ENCODE assay signal across 9 mouse cellular contexts in genomic region chr9:21426525-21426924, GRCm38 (mm10). TPM values are rescaled to one million over a fixed set of nuclear protein-coding genes. Genes with fewer than 3 reads are reported as not detected.
A peak's percentile ranks its signal among the peaks of the same experiment; 100 is the strongest.
DNase-seq lines count a peak whose midpoint lies in the region; ATAC-seq and TF ChIP-seq lines count a peak whose summit lies in the region.
"Had no signal": no experiment of that assay in that cellular context is flagged by ENCODE, and none has a peak within 500 bp of the region (broad histone marks: within the 10 kb centered on the region; RNA-seq: fewer than 3 reads in every experiment).

No protein-coding gene starts in this region.

- intact Hi-C loops in left cerebral cortex, postnatal 14 days (cut with DNase I): loop anchor here (5.0 kb wide), 1 partner anchor 36 kb away; no protein-coding TSS in a partner anchor

- DNase-seq in kidney, adult 9 months: no peak
- DNase-seq in midbrain, postnatal 0 days (ENCODE audit: low spot score): no peak
- DNase-seq in left cerebral cortex, postnatal 14 days (ENCODE audit: low spot score in 2 of 2): no peak
- no peak for DNase-seq in cerebellum, adult 9-10 months
- no peak for DNase-seq in cerebellum, adult 11-12 months
- DNase-seq: cerebellum, adult 11 months had no signal

- no peak overlapping the region for H3K9ac ChIP-seq in kidney, embryonic 15.5 days
- peak overlapping the region; percentile 93; the same call in 1 of the 2 replicates for H3K9ac ChIP-seq in embryonic facial prominence, embryonic 13.5 days
- H3K9ac ChIP-seq in intestine, embryonic 15.5 days: no peak overlapping the region
- no peak overlapping the region for H3K9ac ChIP-seq in midbrain, postnatal 0 days (replicated peaks; ENCODE audit: low read length, poor library complexity, severe bottlenecking)

- peak overlapping the region; percentile 86 for H3K4me2 ChIP-seq in kidney, embryonic 15.5 days
- H3K4me2 ChIP-seq in embryonic facial prominence, embryonic 13.5 days: peak overlapping the region; percentile 73
- H3K4me2 ChIP-seq in intestine, embryonic 15.5 days (replicated peaks): peak overlapping the region; percentile 83
- H3K4me2 ChIP-seq in midbrain, postnatal 0 days (ENCODE audit: low read depth, low read length, poor library complexity, severe bottlenecking): peak overlapping the region; percentile 69; the same call in 1 of the 2 replicates

- peak overlapping the region; percentile 78 for H3K4me3 ChIP-seq in kidney, embryonic 15.5 days (replicated peaks)
- peak overlapping the region; percentile 81 for H3K4me3 ChIP-seq in embryonic facial prominence, embryonic 13.5 days
- H3K4me3 ChIP-seq in intestine, embryonic 15.5 days (replicated peaks): no peak overlapping the region
- no peak overlapping the region for H3K4me3 ChIP-seq in midbrain, postnatal 0 days (ENCODE audit: low read depth, low read length)

- 69% methylated on average over 2 of the region's 2 CpGs for WGBS in kidney, embryonic 15.5 days
- 67% methylated on average over 2 of the region's 2 CpGs for WGBS in embryonic facial prominence, embryonic 13.5 days
- WGBS in intestine, embryonic 15.5 days: 77% methylated on average over 2 of the region's 2 CpGs
- 71% methylated on average over 2 of the region's 2 CpGs for WGBS in midbrain, postnatal 0 days

- H3K4me1 ChIP-seq in kidney, embryonic 15.5 days: peaks cover 41% of the 10 kb centered on the region
- peaks cover 27% of the 10 kb centered on the region for H3K4me1 ChIP-seq in embryonic facial prominence, embryonic 13.5 days
- H3K4me1 ChIP-seq in intestine, embryonic 15.5 days (replicated peaks): peaks cover 10% of the 10 kb centered on the region
- H3K4me1 ChIP-seq in midbrain, postnatal 0 days (ENCODE audit: insufficient read depth, low read length): peaks cover 14% of the 10 kb centered on the region

- H3K27me3 ChIP-seq in kidney, embryonic 15.5 days: no peaks in the 10 kb centered on the region
- no peaks in the 10 kb centered on the region for H3K27me3 ChIP-seq in embryonic facial prominence, embryonic 13.5 days
- no peaks in the 10 kb centered on the region for H3K27me3 ChIP-seq in intestine, embryonic 15.5 days (replicated peaks)
- H3K27me3 ChIP-seq in midbrain, postnatal 0 days (ENCODE audit: insufficient read depth, low read length): no peaks in the 10 kb centered on the region

- H3K27ac ChIP-seq in kidney, embryonic 15.5 days: no peak overlapping the region
- no peak overlapping the region for H3K27ac ChIP-seq in embryonic facial prominence, embryonic 13.5 days
- no peak overlapping the region for H3K27ac ChIP-seq in intestine, embryonic 15.5 days
- H3K27ac ChIP-seq in midbrain, postnatal 0 days (ENCODE audit: low read depth, low read length): no peak overlapping the region

- H3K9me3 ChIP-seq in kidney, embryonic 15.5 days (replicated peaks): no peaks in the 10 kb centered on the region
- no peaks in the 10 kb centered on the region for H3K9me3 ChIP-seq in embryonic facial prominence, embryonic 13.5 days
- H3K9me3 ChIP-seq in intestine, embryonic 15.5 days: no peaks in the 10 kb centered on the region
- no peaks in the 10 kb centered on the region for H3K9me3 ChIP-seq in midbrain, postnatal 0 days (ENCODE audit: low read length)

- H3K36me3 ChIP-seq in kidney, embryonic 15.5 days: peaks cover 7% of the 10 kb centered on the region
- peaks cover 10% of the 10 kb centered on the region for H3K36me3 ChIP-seq in embryonic facial prominence, embryonic 13.5 days
- no peaks in the 10 kb centered on the region for H3K36me3 ChIP-seq in intestine, embryonic 15.5 days
- no peaks in the 10 kb centered on the region for H3K36me3 ChIP-seq in midbrain, postnatal 0 days (ENCODE audit: insufficient read depth, low read length)

- no peak for TF ChIP-seq CTCF in midbrain, postnatal 0 days (IDR thresholded peaks at IDR 0.05)

- ATAC-seq in kidney, embryonic 15.5 days (replicated peaks; ENCODE audit: low FRiP score): no peak
- ATAC-seq in embryonic facial prominence, embryonic 13.5 days (ENCODE audit: insufficient number of reproducible peaks, insufficient read depth, low FRiP score, low TSS enrichment, low read depth): no peak
- no peak for ATAC-seq in intestine, embryonic 15.5 days
- ATAC-seq in midbrain, postnatal 0 days (ENCODE audit: low FRiP score): no peak

RNA-seq across cellular contexts. Expression of gene Dnm2, which starts 1.8 kb away (rescaled TPM):
- 75.3 and 79.1 TPM in 2 replicates for polyA plus RNA-seq in kidney, embryonic 15.5 days (2015; fragmentation: Nextera tagmentation; extraction: Ambion mirVana)
- 74.5 and 79.8 TPM in 2 replicates for polyA plus RNA-seq in embryonic facial prominence, embryonic 13.5 days (2015; fragmentation: Nextera tagmentation; extraction: Ambion mirVana)
- polyA plus RNA-seq in intestine, embryonic 15.5 days (2015; fragmentation: Nextera tagmentation; extraction: Ambion mirVana): 70.6 and 75.7 TPM in 2 replicates
- total RNA-seq in midbrain, postnatal 0 days (2014; rRNA removed): 67.8 and 69.2 TPM in 2 replicates
- polyA plus RNA-seq in midbrain, postnatal 0 days (2015; fragmentation: Nextera tagmentation; extraction: Ambion mirVana): 52.8 and 59.2 TPM in 2 replicates
- total RNA-seq in left cerebral cortex, postnatal 14 days (2021): 10 to 100 TPM; 55.8 to 65.8 TPM

RNA-seq across cellular contexts. Expression of gene Qtrt1, which starts 14.9 kb away (rescaled TPM):
- polyA plus RNA-seq in kidney, embryonic 15.5 days (2015; fragmentation: Nextera tagmentation; extraction: Ambion mirVana): 56.5 and 63.3 TPM in 2 replicates
- polyA plus RNA-seq in embryonic facial prominence, embryonic 13.5 days (2015; fragmentation: Nextera tagmentation; extraction: Ambion mirVana): 47.0 and 53.5 TPM in 2 replicates
- 57.0 and 60.5 TPM in 2 replicates for polyA plus RNA-seq in intestine, embryonic 15.5 days (2015; fragmentation: Nextera tagmentation; extraction: Ambion mirVana)
- 37.3 and 41.0 TPM in 2 replicates for total RNA-seq in midbrain, postnatal 0 days (2014; rRNA removed)
- 42.0 and 42.7 TPM in 2 replicates for polyA plus RNA-seq in midbrain, postnatal 0 days (2015; fragmentation: Nextera tagmentation; extraction: Ambion mirVana)
- total RNA-seq in left cerebral cortex, postnatal 14 days (2021): 10 to 100 TPM; 24.3 to 26.2 TPM

RNA-seq across cellular contexts. Expression of gene Ilf3, which starts 58.9 kb away (rescaled TPM):
- 208 and 221 TPM in 2 replicates for polyA plus RNA-seq in kidney, embryonic 15.5 days (2015; fragmentation: Nextera tagmentation; extraction: Ambion mirVana)
- polyA plus RNA-seq in embryonic facial prominence, embryonic 13.5 days (2015; fragmentation: Nextera tagmentation; extraction: Ambion mirVana): 248 and 252 TPM in 2 replicates
- 143 and 150 TPM in 2 replicates for polyA plus RNA-seq in intestine, embryonic 15.5 days (2015; fragmentation: Nextera tagmentation; extraction: Ambion mirVana)
- total RNA-seq in midbrain, postnatal 0 days (2014; rRNA removed): 105 and 114 TPM in 2 replicates
- 198 and 201 TPM in 2 replicates for polyA plus RNA-seq in midbrain, postnatal 0 days (2015; fragmentation: Nextera tagmentation; extraction: Ambion mirVana)
- total RNA-seq in left cerebral cortex, postnatal 14 days (2021): 10 to 100 TPM; 69.8 to 78.8 TPM

Comparison
In these comparisons a context has a peak if more than half of its experiments do, and no peak if none do; other contexts are left out.
1. H3K4me3 ChIP-seq: peak in kidney, embryonic 15.5 days (single experiment) and embryonic facial prominence, embryonic 13.5 days (single experiment); none in intestine, embryonic 15.5 days (single experiment) and midbrain, postnatal 0 days (single experiment).
2. Peak in every context shown above with its lines, with median percentiles within 50 percentile points of each other: H3K4me2 ChIP-seq.